Mouse (Mus musculus) urinary bladder, postnatal 4 days (tissue): ENCODE data around the gene Gm17019.
"Not testable (repeated sequence)": the region's sequence is repeated elsewhere in the genome, so short reads cannot be mapped to it uniquely, and the experiment has no call there.

Experiments
- DNase-seq, 2 experiments: peaks; one replicate each; pipeline ENCODE4 v3.0.0; 2021 to 2022; ENCODE audit warnings: low spot score in 2 of 2

Gene Gm17019

DNA sequence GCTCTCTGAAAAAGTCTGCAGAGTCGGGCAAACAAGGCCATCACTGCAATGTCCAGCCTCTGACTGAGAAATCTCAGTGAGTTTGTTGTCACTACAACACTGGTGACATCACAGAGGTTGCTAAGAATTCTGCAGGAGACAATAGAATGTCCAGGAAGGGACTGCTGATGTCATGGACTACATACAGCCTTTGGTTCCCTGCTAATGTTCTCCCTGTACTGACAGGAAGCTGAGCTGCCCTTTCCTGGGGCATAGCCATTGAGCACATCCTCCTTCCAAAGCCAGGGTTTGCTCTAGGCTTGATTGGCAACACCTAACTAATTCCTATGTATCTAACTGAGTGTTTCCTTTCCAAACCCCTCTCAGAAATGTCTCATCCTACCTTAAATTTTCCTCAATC lies at the start of gene Gm17019:
Gm17019 (minus strand) TSS at position 101 of the 400 bp plus-strand sequence.
- not testable (repeated sequence) for DNase-seq

DNA sequence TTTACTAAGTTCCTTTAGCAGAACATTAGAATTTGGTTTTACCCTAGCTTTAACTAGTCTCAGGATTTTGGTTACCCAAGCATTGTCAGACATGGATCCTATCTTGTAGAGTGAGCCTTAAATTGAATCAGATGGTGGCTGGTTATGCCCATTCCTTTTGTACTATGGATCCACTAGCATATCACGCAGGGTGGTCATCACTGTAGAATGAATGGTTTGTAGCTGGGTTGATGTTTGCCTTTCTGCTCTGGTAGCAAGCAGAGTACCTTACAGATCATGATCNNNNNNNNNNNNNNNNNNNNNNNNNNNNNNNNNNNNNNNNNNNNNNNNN lies 29.6 kb upstream of the Gm17019 start:
- DNase-seq, result not testable (repeated sequence)

DNA sequence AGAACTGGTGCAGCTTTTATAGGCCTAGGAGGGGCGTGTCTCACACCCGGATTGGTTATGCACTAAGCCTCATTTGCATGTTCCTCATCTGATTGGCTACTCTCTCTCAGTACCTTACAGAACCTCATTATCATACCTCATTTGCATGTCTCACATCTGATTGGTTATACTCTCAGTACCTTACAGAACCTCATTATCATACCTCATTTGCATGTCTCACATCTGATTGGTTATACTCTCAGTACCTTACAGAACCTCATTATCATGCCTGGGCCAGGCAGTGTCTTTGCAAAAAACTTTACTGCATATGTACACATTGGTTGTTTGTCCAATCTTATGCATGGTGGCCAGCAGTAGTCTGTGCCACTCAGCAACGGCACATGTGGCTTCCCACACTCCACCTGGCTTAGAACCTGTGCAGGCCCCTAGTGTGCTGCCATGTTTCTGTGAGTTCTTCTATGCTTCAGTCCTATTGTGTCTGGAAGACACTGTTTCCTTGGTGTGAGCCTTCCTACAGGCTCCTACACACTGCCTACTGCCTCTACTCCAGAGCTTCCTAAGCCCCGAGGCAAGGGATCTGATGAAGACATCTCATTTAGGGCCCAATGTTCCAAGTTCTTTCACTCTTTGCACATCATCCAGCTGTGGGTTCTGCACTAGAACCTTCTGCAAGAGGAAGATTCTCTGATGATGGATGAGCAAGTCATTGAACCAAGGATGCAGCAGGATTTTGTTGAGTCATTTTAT lies 29.0 kb upstream of the Gm17019 start:
- not testable (repeated sequence) for DNase-seq

DNA sequence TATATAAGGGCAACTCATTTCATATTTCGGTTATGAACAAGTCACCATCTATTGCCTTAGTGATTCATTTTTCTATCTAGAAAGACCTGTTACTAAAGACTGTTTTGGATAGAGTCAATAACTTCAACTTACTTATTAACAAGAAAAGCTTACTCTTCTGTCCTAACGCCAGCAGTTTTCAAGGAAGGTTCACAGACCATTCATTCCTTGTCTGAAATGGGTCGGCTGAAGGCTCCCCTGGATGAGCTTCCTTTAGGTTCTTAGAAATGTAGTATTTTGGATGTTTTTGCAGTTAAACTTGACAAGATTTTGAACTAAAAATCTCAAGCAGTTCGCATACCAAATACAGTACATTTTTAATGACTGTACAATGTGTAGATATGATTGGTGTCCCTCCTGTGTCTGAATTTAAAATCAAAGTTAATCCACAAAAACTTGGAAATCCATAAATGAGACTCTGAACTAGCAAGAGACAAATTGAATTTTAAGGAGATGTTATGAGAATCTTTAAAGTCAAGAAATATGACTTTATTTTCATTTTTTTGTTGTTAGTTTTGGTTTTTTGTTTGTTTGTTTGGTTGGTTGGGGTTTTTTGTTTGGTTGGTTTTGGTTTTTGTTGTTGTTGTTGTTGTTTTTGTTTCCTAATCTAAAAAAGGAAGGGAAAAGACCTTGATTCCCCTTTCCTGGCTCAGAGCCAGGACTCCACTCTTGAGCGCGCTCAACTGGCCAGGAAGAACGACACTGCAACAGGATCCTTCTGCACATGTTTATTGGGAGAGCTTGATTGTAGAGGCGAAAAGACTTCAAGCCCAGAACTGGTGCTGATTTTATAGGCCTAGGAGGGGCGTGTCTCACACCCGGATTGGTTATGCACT lies 21.6 kb upstream of the Gm17019 start:
- DNase-seq, result not testable (repeated sequence)

DNA sequence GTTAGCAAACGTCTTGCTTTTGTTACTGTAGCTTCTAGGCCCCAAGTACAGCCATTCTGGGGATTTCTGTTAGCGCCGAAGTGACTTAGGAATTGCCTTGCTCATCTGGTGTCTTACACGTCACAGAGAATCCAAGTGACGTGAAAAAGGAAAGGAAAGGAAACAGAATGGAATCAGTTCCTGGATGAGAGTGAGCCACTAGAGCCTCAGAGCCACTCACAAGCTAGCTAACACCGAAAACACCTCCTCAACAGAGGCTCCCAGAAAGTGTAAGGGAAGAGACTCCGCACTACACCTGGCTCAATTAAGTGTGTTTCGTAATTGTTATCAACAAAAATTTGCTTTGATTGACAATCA lies 20.8 kb upstream of the Gm17019 start:
- not testable (repeated sequence) for DNase-seq

DNA sequence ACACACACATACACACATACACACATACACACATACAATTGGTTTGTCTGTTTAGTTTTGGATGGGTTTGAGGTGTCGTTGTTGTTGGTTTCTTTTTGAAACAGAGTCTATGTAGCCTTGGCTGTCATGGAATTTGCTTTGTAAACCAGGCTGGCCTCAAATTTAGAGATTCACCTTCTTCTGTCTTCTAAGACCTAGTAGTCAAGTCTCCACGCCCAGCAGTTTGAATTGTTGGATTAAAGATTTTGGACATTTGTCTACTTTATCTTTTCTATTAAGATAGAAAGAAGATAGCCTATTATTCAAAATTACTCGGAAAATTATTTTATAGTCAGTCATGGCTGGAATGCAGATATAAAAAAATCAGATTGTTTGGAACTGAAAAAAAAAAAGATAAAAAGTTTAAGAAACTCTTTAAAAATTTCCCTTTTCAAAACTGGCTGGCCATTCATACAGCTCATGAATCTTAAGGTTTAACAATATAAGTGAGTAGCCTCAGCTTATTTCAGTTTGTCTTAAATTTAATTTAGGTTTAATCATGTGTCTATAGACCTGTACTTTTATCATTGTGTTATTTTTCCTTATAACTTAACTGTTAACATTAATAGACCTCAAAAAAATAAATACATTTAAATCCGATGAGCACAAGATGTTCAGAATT lies 20.3 kb upstream of the Gm17019 start:
- DNase-seq, result not testable (repeated sequence)

DNA sequence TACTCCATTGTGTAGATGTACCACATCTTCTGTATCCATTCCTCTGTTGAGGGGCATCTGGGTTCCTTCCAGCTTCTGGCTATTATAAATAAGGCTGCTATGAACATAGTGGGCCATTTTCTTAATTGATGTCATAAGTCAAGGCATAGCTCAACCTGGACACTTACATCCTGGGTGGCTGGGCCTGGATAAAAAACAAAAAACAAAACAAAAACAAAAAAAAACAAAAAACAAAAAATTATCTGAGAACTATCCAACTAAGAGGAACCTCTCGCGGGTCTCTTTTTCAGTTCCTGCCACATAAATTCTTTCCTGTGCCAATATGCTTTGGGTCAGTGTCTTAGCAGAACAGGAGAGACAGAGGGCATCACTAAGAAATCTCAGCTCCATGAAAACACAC lies 18.0 kb upstream of the Gm17019 start:
- DNase-seq, result not testable (repeated sequence)

DNA sequence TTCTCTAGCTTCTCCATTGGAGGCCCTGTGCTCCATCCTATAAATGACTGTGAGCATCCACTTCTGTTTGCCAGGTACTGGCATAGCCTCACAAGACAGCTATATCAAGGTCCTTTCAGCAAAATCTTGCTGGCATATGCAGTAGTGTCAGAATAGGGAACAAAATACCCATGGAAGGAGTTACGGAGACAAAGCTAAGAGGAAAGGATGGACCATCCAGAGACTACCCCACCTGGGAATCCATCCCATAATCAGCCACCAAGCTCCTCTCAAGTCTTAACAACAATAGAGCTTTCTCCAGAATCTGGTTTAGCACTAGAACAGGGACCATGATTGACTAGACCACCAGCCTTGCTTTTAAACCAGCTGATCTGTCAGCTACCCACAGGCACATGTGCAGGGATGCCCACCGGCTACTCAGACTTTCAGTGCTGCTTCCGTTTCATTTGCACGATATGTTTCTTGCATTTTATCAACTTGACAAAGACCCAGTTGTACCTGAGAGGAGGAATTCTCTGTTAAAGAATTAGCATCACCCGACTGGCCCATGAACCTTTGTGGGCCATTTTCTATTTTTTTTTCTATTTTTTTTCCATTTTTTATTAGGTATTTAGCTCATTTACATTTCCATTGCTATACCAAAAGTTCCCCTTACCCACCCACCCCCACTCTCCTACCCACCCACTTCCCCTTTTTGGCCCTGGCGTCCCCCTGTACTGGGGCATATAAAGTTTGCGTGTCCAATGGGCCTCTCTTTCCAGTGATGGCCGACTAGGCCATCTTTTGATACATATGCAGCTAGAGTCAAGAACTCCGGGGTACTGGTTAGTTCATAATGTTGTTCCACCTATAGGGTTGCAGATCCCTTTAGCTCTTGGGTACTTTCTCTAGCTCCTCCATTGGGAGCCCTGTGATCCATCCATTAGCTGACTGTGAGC lies 12.3 kb upstream of the Gm17019 start:
- DNase-seq, result not testable (repeated sequence)

DNA sequence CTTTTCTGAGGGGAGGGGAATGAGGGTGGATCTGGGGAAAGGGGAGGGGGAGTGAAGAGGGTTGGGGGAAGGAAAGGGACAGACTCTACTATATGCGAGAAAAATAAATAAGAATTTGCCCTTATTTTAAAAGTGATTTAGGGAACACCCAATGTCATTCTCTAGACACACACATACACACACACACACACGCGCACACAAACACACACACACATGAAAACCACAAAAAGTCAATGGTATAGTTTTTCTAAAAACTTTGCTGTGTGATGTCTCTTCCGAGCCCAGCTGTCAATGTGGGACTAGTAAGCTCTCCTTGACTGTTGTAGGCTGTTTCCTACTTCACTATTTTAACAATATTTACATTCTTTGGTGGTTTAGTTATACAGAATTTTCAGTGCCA lies 8.0 kb upstream of the Gm17019 start:
- DNase-seq, result not testable (repeated sequence)

DNA sequence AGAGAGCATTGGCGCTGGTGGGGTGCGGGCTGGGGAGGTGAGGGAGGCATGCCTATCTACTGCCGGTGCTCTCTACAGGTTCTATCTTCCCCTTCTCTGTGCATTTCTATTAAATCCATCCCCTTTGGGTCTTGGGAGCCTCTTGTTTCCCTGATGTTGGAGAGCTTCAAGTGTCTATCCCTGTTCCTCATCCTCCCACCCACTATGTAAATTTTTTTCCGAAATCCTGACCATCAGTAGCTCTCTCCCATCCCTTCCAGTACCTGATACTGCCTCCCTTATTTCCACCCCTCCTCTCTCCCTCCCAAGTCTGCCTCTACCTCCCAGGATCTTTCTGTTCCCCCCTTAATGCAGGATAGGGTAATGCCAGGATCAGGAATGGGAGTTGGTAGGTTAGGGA lies 7.2 kb upstream of the Gm17019 start:
- not testable (repeated sequence) for DNase-seq

DNA sequence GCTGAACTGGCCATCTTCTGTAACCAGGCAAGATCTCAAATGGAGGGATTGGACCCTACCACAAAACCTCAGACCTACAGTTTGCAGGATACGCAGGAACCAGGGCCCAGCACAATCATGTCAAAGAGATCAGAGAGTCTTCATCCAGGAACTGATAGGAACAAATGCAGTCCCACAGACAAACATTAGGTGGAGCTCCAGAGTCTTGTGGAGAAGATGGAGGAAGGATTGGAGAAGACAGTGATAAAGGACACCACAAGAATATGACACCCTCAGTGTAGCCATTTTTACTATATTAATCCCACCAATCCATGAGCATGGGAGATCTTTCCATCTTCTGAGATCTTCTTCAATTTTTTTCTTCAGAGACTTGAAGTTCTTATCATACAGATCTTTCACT lies 8.5 kb downstream of the Gm17019 start:
- DNase-seq, result peak in 1 of 2 experiments; percentile 66

DNA sequence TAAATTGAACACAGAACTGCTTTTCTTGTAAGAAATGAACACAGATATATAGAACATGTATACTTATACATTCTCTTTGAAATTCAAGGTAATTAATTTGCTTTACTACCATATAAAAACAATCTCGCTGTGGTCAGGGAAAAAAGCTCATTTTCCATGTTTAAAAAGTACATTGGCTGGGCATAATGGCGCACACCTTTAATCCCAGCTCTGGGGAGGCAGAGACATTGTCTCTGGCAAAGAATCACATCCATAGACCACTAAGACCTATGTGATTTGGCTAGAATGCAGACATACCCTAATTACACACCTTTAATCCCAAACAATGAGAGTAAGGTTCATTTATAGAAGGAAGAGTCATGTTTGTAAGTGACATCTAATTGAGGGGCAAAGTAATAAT lies 12.7 kb downstream of the Gm17019 start:
- not testable (repeated sequence) for DNase-seq

DNA sequence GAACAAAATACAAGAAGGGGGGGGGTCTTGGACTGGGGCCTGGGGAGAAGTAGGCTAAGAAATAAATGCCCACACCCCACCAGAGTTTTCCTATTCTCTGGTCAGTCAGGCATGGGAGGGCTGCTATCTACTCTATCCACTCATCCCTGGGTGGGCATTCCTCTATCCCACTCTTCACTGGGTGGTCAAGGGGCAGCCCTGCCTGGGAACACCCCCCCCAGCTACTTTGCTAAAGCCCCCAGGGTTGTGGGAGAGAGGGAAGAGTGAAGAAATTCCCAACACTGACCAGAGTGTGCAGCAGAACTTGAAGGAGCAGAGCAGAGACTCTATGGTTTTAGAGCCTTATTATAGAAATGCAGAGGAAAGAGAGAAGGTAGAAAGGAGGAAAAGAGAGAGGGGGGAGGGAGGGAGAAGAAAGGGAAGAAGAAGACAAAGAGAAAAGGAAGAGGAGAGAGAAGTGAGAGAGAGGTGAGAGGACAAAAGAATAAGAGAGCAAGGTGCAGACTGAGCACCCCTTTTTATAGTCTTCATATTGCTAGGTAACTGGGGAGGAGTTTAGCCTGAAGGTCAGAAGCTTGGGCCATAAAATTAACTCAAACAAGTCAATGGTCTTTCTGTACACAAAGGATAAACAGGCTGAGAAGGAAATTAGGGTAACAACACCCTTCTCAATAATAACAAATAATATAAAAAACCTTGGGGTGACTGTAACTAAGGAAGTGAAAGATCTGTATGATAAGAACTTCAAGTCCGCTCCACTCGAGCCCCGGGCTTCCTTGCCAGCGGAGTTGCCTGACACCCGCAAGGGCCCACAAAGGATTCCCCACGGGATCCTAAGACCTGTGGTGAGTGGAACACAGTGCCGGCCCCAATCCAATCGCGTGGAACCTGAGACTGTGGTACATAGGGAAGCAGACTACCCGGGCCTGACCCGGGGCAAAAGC lies 21.9 kb downstream of the Gm17019 start:
- DNase-seq, result not testable (repeated sequence)

DNA sequence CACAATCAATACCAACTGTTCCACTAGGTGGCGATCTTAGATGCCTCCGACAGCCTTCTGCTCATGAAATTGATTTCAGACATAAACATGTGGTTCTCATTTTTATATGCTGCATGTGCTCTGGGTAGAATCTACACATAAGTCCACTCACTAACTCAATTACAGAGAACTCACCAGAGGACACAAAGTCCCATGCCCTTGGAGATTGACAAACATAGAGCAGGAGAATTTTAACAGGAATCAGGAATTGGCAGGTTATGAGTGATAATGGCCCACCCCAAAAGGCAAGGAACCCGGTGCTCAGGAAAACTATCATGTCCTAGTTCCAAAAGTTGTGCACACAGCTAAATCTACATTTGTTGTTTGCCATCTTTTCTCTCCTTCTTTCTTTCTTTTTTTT lies 25.9 kb downstream of the Gm17019 start:
- not testable (repeated sequence) for DNase-seq

DNA sequence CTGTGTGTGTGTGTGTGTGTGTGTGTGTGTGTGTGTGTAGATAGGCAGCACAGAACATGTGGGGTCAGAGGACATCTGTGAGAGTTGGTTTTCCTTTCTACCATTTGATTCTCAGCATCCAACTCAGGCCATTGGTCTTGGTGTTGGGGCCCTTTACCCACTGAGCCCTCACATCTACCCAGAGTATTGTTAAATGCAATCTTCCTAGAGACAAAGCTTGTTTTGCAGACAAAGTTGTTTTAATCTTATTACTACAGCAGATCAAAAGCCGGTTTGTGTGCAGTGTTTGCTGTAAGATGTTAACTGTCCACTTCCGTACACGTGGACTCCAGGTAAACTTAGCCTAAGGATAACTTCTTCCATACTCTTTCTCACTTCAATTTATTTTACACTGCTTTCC lies 26.5 kb downstream of the Gm17019 start:
- DNase-seq, result not testable (repeated sequence)

DNA sequence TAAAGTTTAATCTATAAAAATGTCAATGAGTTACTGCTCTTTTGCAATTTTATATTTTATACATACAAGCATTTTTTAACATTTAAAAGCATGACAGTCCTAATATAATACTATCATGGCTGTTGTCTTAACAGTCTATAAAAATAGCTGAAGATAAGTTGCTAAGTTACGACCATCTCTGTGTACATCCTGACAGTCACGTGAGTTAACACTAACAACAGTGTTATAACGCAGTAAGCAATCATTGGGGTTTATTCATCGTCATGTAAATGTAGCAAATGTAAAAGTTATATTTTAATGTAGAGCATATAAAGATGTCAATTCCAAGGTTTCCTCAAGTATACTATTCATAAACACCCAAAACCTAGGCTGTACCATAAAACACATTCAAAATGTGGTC lies 27.2 kb downstream of the Gm17019 start:
- not testable (repeated sequence) for DNase-seq

DNA sequence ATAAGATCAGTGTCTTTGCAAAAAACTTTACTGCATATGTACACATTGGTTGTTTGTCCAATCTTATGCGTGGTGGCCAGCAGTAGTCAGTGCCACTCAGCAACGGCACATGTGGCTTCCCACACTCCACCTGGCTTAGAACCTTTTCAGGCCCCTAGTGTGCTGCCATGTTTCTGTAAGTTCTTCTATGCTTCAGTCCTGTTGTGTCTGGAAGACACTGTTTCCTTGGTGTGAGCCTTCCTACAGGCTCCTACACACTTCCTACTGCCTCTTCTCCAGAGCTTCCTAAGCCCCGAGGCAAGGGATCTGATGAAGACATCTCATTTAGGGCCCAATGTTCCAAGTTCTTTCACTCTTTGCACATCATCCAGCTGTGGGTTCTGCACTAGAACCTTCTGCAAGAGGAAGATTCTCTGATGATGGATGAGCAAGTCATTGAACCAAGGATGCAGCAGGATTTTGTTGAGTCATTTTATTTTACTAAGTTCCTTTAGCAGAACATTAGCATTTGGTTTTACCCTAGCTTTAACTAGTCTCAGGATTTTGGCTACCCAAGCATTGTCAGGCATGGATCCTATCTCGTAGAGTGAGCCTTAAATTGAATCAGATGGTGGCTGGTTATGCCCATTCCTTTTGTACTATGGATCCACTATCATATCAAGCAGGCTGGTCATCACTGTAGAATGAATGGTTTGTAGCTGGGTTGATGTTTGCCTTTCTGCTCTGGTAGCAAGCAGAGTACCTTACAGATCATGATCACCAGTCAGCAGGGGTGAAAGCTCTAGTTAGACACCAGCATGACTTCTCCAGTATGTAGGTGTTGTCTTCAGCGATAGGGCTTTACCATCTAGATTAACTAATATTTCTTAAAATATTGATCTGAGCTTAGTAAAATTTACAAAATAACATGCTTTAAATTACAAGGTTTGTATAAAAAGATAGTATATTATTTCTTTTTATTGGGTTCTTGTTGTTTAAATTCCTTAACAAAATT lies 27.9 kb downstream of the Gm17019 start:
- not testable (repeated sequence) for DNase-seq

DNA sequence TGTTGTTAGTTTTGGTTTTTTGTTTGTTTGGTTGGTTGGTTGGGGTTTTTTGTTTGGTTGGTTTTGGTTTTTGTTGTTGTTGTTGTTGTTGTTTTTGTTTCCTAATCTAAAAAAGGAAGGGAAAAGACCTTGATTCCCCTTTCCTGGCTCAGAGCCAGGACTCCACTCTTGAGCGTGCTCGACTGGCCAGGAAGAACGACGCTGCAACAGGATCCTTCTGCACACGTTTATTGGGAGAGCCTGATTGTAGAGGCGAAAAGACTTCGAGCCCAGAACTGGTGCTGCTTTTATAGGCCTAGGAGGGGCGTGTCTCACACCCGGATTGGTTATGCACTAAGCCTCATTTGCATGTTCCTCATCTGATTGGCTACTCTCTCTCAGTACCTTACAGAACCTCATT lies 34.7 kb downstream of the Gm17019 start:
- DNase-seq, result not testable (repeated sequence)

DNA sequence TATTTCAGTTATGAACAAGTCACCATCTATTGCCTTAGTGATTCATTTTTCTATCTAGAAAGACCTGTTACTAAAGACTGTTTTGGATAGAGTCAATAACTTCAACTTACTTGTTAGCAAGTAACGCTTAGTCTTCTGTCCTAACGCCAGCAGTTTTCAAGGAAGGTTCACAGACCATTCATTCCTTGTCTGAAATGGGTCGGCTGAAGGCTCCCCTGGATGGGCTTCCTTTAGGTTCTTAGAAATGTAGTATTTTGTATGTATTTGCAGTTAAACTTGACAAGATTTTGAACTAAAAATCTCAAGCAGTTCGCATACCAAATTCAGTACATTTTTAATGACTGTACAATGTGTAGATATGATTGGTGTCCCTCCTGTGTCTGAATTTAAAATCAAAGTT lies 35.2 kb downstream of the Gm17019 start:
- peak in 1 of 2 experiments; percentile 61 for DNase-seq
